Mouse (Mus musculus) megakaryocyte, embryonic 14.5 days (primary cell): ENCODE data around the gene Pabpn1.

Experiments
- FLI1 ChIP-seq: IDR thresholded peaks from 2 replicates; pipeline ENCODE4 v1.6.1; 2012; ENCODE audit warnings: low read length, inconsistent platforms, mixed read lengths
- GATA1 ChIP-seq: IDR thresholded peaks from 3 replicates; pipeline ENCODE4 v1.6.1; 2012; ENCODE audit warnings: mixed read lengths, low read length, inconsistent platforms, borderline replicate concordance

DNA sequence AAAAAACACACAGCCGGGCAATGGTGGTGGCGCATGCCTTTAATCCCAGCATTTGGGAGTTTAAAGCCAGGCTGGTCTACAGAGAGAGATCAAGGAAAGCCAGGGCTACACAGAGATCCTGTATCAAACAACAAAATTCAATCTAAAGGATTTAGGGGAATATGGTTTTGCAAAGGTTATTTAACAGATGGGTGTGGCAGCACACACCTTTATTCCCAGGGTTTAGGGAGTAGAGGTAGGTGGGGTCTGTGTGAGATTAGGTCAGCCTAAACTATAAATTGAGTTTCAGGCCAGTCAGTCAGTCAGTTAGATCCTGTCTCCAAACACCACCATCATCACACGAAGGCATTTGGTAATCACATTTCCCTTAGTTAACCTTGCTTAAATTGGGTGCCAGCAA lies at the start of gene Pabpn1:
- TF ChIP-seq GATA1 (no peak), FLI1 (no peak)
